Mouse (Mus musculus) brain, embryonic 14.5 days (tissue): ENCODE results near the gene Abhd8.

Experiments used
- CTCF ChIP-seq: fragments of 200-500 bp; IDR thresholded peaks from 2 replicates; pipeline ENCODE4 v1.5.1; 2012; ENCODE audit warnings: inconsistent platforms, mild to moderate bottlenecking, moderate library complexity, borderline replicate concordance; ENCODE audit not compliant: insufficient read depth, insufficient read length; ENCODE audit errors: extremely low read depth
- POLR2A ChIP-seq: fragments of 200-500 bp; IDR thresholded peaks from 2 replicates; pipeline ENCODE4 v1.6.1; 2012; ENCODE audit warnings: mild to moderate bottlenecking, inconsistent platforms, borderline replicate concordance; ENCODE audit not compliant: poor library complexity, insufficient read depth, insufficient read length, severe bottlenecking; ENCODE audit errors: extremely low read depth

DNA sequence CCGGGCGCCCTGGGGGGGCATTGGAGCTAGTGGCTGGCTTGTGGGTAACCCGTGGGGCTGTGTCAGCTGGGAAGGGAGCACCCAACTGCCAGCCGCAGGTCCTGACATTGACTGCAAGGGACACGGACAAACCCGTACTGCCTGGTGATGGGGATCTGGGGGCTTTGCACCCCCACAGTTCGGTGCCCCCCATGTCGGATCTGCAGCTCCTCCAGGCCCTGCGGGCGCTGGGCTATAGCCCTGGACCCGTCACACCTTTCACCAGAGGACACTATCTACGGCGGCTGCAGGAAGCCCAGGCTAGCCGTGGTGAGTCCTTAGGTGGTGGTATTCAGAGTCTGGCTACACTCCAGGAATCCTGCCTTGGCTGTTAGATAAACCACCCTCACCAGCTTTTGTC is 56.0 kb downstream of the Abhd8 start:
- no peak for TF ChIP-seq CTCF
- no peak for TF ChIP-seq POLR2A
